Mouse (Mus musculus): Measurements from ENCODE around the gene Gm1043. TPM values are rescaled to one million over a fixed set of nuclear protein-coding genes. Genes with fewer than 3 reads are reported as not detected.

The Gm1043 gene
- polyA plus RNA-seq, 1 experiment: 4.3 TPM

DNA sequence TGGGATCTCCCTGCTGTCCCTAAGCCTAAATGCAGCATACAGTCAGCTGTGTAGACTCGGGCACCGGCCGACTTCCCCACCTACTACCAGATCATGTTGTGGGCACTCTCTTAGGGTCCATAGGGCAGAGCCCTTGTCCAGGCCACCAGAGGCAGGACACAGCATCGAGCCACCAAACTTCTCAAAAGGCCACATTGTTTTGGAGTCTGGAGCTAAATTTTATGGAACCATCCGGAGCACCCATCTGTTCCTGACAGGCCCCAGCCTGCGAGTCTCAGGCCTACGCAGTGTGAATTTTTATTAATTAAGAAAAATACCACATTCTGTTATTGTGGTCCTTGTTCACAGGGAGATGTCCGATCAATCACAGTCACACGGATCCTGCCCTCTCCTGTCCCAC lies 94.7 kb downstream of the Gm1043 start:
- WGBS: 95% methylated on average over 9 of the region's 9 CpGs
- H3K4me1 ChIP-seq (replicated peaks; ENCODE audit: control insufficient read depth, insufficient read depth, low read length): no peaks in the 10 kb centered on the region
- TF ChIP-seq CTCF (IDR thresholded peaks at IDR 0.05; ENCODE audit: borderline replicate concordance, control insufficient read depth, extremely low read depth, insufficient read depth, low read length, poor library complexity): no peak
- TF ChIP-seq POLR2A (IDR thresholded peaks at IDR 0.05; ENCODE audit: control insufficient read depth, extremely low read depth, insufficient read depth, low read length, poor library complexity): no peak
- H3K27me3 ChIP-seq (ENCODE audit: control insufficient read depth, insufficient read depth, low read length): no peaks in the 10 kb centered on the region
- no peak for DNase-seq
- H3K27ac ChIP-seq (ENCODE audit: control insufficient read depth, insufficient read depth, low read length): no peak overlapping the region
- H3K36me3 ChIP-seq (ENCODE audit: control insufficient read depth, insufficient read depth, low read length): no peaks in the 10 kb centered on the region
- no peak overlapping the region for H3K4me3 ChIP-seq (ENCODE audit: control insufficient read depth, insufficient read depth, low read length)

DNA sequence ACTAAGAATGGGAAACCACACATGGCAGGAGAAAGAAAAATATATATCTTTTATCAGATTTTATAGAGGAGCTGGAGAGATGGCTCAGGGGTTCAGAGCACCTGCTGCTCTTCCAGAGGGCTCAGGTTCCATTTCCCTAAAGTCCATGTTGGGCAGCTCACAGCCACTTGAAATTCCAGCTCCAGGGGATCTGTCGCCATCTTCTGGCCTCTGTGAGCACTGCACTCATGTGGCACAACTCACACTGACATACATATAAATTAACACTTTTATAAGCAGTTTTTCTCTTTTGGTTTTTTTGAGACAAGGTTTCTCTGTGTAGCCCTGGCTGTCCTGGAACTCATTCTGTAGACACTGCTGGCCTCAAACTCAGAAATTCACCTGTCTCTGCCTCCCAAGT lies 95.5 kb downstream of the Gm1043 start:
- TF ChIP-seq CTCF (IDR thresholded peaks at IDR 0.05; ENCODE audit: borderline replicate concordance, control insufficient read depth, extremely low read depth, insufficient read depth, low read length, poor library complexity) (no peak), POLR2A (IDR thresholded peaks at IDR 0.05; ENCODE audit: control insufficient read depth, extremely low read depth, insufficient read depth, low read length, poor library complexity) (no peak)
- WGBS: 82% methylated on average over 1 of the region's 1 CpGs
- H3K36me3 ChIP-seq (ENCODE audit: control insufficient read depth, insufficient read depth, low read length): no peaks in the 10 kb centered on the region
- no peaks in the 10 kb centered on the region for H3K27me3 ChIP-seq (ENCODE audit: control insufficient read depth, insufficient read depth, low read length)
- DNase-seq: no peak
- H3K4me3 ChIP-seq (ENCODE audit: control insufficient read depth, insufficient read depth, low read length): no peak overlapping the region
- no peak overlapping the region for H3K27ac ChIP-seq (ENCODE audit: control insufficient read depth, insufficient read depth, low read length)
- H3K4me1 ChIP-seq (replicated peaks; ENCODE audit: control insufficient read depth, insufficient read depth, low read length): no peaks in the 10 kb centered on the region

DNA sequence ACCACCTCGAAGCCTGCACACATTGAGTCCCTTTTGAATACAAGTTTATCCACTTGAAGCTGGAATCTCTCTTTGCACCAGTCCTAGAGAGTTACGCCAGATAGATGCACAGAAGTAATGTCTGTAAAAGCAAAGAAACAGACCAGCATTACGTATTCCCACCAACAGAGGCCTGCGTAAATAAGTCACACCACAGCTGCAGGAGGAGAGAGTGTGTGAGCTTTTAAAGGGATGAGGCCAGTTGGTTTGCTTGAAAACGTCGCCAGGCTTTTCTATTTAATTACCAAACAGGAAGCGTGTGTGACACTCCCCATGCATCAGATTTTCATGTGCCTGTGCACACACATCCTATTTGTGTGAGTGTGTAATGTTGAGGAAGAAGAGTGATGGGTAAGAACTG lies 99.4 kb downstream of the Gm1043 start:
- no peak for TF ChIP-seq CTCF (IDR thresholded peaks at IDR 0.05; ENCODE audit: borderline replicate concordance, control insufficient read depth, extremely low read depth, insufficient read depth, low read length, poor library complexity)
- no peak for TF ChIP-seq POLR2A (IDR thresholded peaks at IDR 0.05; ENCODE audit: control insufficient read depth, extremely low read depth, insufficient read depth, low read length, poor library complexity)
- H3K27ac ChIP-seq (ENCODE audit: control insufficient read depth, insufficient read depth, low read length): no peak overlapping the region
- no peaks in the 10 kb centered on the region for H3K36me3 ChIP-seq (ENCODE audit: control insufficient read depth, insufficient read depth, low read length)
- H3K4me1 ChIP-seq (replicated peaks; ENCODE audit: control insufficient read depth, insufficient read depth, low read length): no peaks in the 10 kb centered on the region
- no peak for DNase-seq
- WGBS: 71% methylated on average over 7 of the region's 7 CpGs
- H3K4me3 ChIP-seq (ENCODE audit: control insufficient read depth, insufficient read depth, low read length): no peak overlapping the region
- H3K27me3 ChIP-seq (ENCODE audit: control insufficient read depth, insufficient read depth, low read length): no peaks in the 10 kb centered on the region

DNA sequence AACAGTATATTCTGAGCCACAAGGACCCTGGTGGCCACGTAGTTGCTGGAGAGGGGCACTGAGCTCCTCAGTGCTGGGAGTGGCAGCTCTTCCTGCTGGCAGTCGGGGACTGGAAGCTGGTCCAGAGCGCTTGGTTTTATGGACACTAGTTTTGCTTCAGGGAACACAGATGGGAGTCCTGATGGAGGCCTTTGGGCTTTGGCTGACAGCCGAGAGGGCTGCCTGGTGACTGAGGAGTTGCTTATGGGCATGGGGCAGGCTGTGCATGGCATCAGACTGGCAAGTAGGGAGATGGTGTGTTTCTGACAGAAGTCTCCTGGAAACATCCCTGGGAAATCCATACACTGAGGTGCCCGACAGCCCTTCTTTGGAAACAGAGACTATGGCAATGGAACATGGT lies 105.2 kb downstream of the Gm1043 start:
- Histone ChIP-seq H3K27ac (ENCODE audit: control insufficient read depth, insufficient read depth, low read length) (no peak overlapping the region), H3K27me3 (ENCODE audit: control insufficient read depth, insufficient read depth, low read length) (no peaks in the 10 kb centered on the region), H3K4me1 (replicated peaks; ENCODE audit: control insufficient read depth, insufficient read depth, low read length) (no peaks in the 10 kb centered on the region), H3K4me3 (ENCODE audit: control insufficient read depth, insufficient read depth, low read length) (no peak overlapping the region), H3K36me3 (ENCODE audit: control insufficient read depth, insufficient read depth, low read length) (no peaks in the 10 kb centered on the region)
- no peak for DNase-seq
- TF ChIP-seq CTCF (IDR thresholded peaks at IDR 0.05; ENCODE audit: borderline replicate concordance, control insufficient read depth, extremely low read depth, insufficient read depth, low read length, poor library complexity) (no peak), POLR2A (IDR thresholded peaks at IDR 0.05; ENCODE audit: control insufficient read depth, extremely low read depth, insufficient read depth, low read length, poor library complexity) (no peak)
- 96% methylated on average over 5 of the region's 5 CpGs for WGBS

DNA sequence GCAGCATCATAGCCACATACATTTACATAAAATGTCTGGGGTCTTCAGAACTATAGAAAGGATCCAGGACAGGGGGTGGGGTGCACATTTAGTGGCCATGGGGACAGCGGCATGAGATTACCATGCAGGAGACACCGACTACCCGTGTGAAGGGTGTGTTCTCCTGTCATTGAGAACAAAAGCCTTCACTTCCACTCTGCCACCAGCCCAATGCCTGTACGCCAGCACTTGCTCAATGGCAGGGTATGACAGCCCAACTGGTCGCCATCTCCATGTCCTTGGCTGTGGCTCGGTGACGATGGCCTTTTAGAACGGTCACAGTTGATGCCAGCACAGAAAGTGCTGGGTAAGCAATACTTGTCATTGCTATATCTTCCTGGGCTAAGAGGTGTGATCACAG lies 111.0 kb downstream of the Gm1043 start:
- no peaks in the 10 kb centered on the region for H3K4me1 ChIP-seq (replicated peaks; ENCODE audit: control insufficient read depth, insufficient read depth, low read length)
- H3K36me3 ChIP-seq (ENCODE audit: control insufficient read depth, insufficient read depth, low read length): no peaks in the 10 kb centered on the region
- WGBS: 62% methylated on average over 8 of the region's 8 CpGs
- H3K27ac ChIP-seq (ENCODE audit: control insufficient read depth, insufficient read depth, low read length): no peak overlapping the region
- no peak for TF ChIP-seq CTCF (IDR thresholded peaks at IDR 0.05; ENCODE audit: borderline replicate concordance, control insufficient read depth, extremely low read depth, insufficient read depth, low read length, poor library complexity)
- no peak for TF ChIP-seq POLR2A (IDR thresholded peaks at IDR 0.05; ENCODE audit: control insufficient read depth, extremely low read depth, insufficient read depth, low read length, poor library complexity)
- no peak for DNase-seq
- no peaks in the 10 kb centered on the region; the same call in 1 of the 2 replicates for H3K27me3 ChIP-seq (ENCODE audit: control insufficient read depth, insufficient read depth, low read length)
- H3K4me3 ChIP-seq (ENCODE audit: control insufficient read depth, insufficient read depth, low read length): no peak overlapping the region

DNA sequence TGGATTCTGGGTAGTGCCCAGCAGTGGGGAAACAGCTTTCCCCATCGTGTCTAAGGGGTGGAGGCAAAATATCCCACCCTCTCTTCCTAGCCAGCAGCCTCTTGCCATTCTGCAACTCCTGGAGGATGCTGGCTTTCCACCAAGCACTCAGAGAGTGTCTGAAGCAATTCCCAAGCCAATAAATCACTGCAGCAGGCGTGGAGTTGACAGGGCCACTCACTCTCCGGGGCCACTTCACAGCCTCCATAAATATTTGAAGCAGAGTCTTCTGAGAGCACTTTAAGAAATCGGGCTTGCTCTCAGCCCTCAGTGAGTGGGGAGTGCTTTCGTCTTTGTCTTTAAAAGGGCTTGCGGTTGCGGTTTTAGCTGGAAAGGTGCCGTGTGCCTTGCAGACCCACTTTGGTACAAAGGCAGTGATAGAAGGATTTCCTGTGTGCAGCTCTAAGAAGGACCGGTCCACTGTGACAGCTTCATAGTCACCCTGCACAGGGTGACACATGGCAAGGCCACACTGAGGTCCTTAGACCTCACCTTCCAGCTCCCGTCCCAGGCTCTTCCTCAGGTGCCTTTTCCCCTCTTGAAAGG lies 111.6 kb downstream of the Gm1043 start:
- Histone ChIP-seq H3K27ac (ENCODE audit: control insufficient read depth, insufficient read depth, low read length) (no peak overlapping the region), H3K4me3 (ENCODE audit: control insufficient read depth, insufficient read depth, low read length) (no peak overlapping the region), H3K27me3 (ENCODE audit: control insufficient read depth, insufficient read depth, low read length) (no peaks in the 10 kb centered on the region; the same call in 1 of the 2 replicates), H3K4me1 (replicated peaks; ENCODE audit: control insufficient read depth, insufficient read depth, low read length) (no peaks in the 10 kb centered on the region), H3K36me3 (ENCODE audit: control insufficient read depth, insufficient read depth, low read length) (no peaks in the 10 kb centered on the region)
- DNase-seq: peak; percentile 11
- no peak for TF ChIP-seq CTCF (IDR thresholded peaks at IDR 0.05; ENCODE audit: borderline replicate concordance, control insufficient read depth, extremely low read depth, insufficient read depth, low read length, poor library complexity)
- TF ChIP-seq POLR2A (IDR thresholded peaks at IDR 0.05; ENCODE audit: control insufficient read depth, extremely low read depth, insufficient read depth, low read length, poor library complexity): no peak
- 45% methylated on average over 10 of the region's 10 CpGs for WGBS

DNA sequence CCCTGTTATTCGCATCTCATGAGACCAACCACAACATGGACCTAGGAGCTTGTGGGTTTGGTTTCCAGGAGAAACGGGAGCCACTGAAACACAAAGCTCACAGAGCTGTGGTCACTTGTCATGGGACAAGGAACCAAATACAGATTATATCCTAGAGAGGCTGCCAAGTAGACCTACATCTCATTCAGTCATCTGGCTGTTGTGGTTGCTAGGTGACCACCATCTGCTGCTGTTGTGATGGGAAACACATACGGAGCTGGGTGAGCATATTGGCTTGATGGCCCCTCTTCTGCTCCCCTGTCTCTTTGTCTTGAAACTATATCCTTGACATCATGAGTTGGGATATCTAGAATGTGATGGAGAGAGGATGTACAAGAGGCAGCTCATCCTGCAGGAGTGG lies 112.3 kb downstream of the Gm1043 start:
- no peak for DNase-seq
- H3K4me1 ChIP-seq (replicated peaks; ENCODE audit: control insufficient read depth, insufficient read depth, low read length): no peaks in the 10 kb centered on the region
- 51% methylated on average over 3 of the region's 3 CpGs for WGBS
- H3K36me3 ChIP-seq (ENCODE audit: control insufficient read depth, insufficient read depth, low read length): no peaks in the 10 kb centered on the region
- TF ChIP-seq POLR2A (IDR thresholded peaks at IDR 0.05; ENCODE audit: control insufficient read depth, extremely low read depth, insufficient read depth, low read length, poor library complexity): no peak
- no peaks in the 10 kb centered on the region; the same call in 1 of the 2 replicates for H3K27me3 ChIP-seq (ENCODE audit: control insufficient read depth, insufficient read depth, low read length)
- no peak overlapping the region for H3K4me3 ChIP-seq (ENCODE audit: control insufficient read depth, insufficient read depth, low read length)
- no peak overlapping the region for H3K27ac ChIP-seq (ENCODE audit: control insufficient read depth, insufficient read depth, low read length)

Data from thymus, adult 2 months (tissue).